Mouse (Mus musculus) neural tube, embryonic 13.5 days (tissue): ENCODE measurements around the gene Upk3a. TPM values are rescaled to one million over a fixed set of nuclear protein-coding genes. Genes with fewer than 3 reads are reported as not detected.

Experiments
- ATAC-seq: fragments of 200-750 bp; cut with Nextera tagmentation; 2 replicates; pipeline ENCODE4 v1.8.0; 2017; ENCODE audit warnings: low read depth, mild to moderate bottlenecking, moderate TSS enrichment, moderate library complexity
- H3K27ac ChIP-seq: fragments of 300-500 bp; sonication (generic); replicated peaks from 2 replicates; pipeline ENCODE4 v1.5.1; 2015; ENCODE audit warnings: moderate library complexity, mild to moderate bottlenecking, inconsistent platforms
- H3K27me3 ChIP-seq: fragments of 300-500 bp; sonication (generic); 2 replicates; pipeline ENCODE4 v1.6.1; 2015; ENCODE audit warnings: mild to moderate bottlenecking, inconsistent platforms
- H3K36me3 ChIP-seq: fragments of 300-500 bp; sonication (generic); 2 replicates; pipeline ENCODE4 v1.6.1; 2015; ENCODE audit warnings: mild to moderate bottlenecking, inconsistent platforms
- H3K4me1 ChIP-seq: fragments of 300-500 bp; sonication (generic); replicated peaks from 2 replicates; pipeline ENCODE4 v1.6.1; 2015; ENCODE audit warnings: inconsistent platforms
- H3K4me2 ChIP-seq: fragments of 300-500 bp; sonication (generic); 2 replicates; pipeline ENCODE4 v1.6.1; 2015; ENCODE audit warnings: inconsistent platforms, mild to moderate bottlenecking, moderate library complexity
- H3K4me3 ChIP-seq: fragments of 300-500 bp; sonication (generic); 2 replicates; pipeline ENCODE4 v1.5.1; 2015; ENCODE audit warnings: mild to moderate bottlenecking, inconsistent platforms
- H3K9ac ChIP-seq: fragments of 300-500 bp; sonication (generic); 2 replicates; pipeline ENCODE4 v1.6.1; 2015; ENCODE audit warnings: moderate library complexity, mild to moderate bottlenecking, inconsistent platforms
- H3K9me3 ChIP-seq: fragments of 300-500 bp; sonication (generic); 2 replicates; pipeline ENCODE4 v1.6.1; 2016; ENCODE audit warnings: inconsistent platforms
- WGBS: fragments of 180-500 bp; shearing (Covaris S2); methylation state at CpG from one replicate; pipeline ENCODE4 v1.1.7; 2015; 5-methylcytosine and 5-hydroxymethylcytosine counted together
- polyA plus RNA-seq: library from polyadenylated mRNA; unstranded; fragments of >200 nt; fragmentation: Nextera tagmentation; extraction: Ambion mirVana; gene quantifications from 2 replicates; pipeline ENCODE4 v1.2.1, GENCODE M21; 2015

Gene Upk3a
- polyA plus RNA-seq, 1 experiment from 2014 or later: 0.59 TPM

GRCm38 (mm10) chr15:84987020-84987815 lies 29.7 kb upstream of the Upk3a start:
- H3K9ac ChIP-seq: peak overlapping the region; percentile 90
- peak overlapping the region; percentile 83 for H3K27ac ChIP-seq
- H3K9me3 ChIP-seq: no peaks in the 10 kb centered on the region
- H3K4me1 ChIP-seq: peaks cover 52% of the 10 kb centered on the region
- H3K36me3 ChIP-seq: 0 out of 2 replicates have a peak, but pooled peaks cover 7% of the 10 kb centered on the region
- peak overlapping the region; percentile 77 for H3K4me2 ChIP-seq
- peak overlapping the region; percentile 70 for H3K4me3 ChIP-seq
- ATAC-seq: peak; percentile 66
- WGBS: 1% methylated on average over 50 of the region's 53 CpGs
- peaks cover 10% of the 10 kb centered on the region; the same call in 1 of the 2 replicates for H3K27me3 ChIP-seq

GRCm38 (mm10) chr15:84987874-84988825 lies 28.8 kb upstream of the Upk3a start, which contains the start of gene 5031439G07Rik:
TSS of gene 5031439G07Rik (minus strand) at chr15:84988551.
- peaks cover 10% of the 10 kb centered on the region; the same call in 1 of the 2 replicates for H3K27me3 ChIP-seq
- H3K27ac ChIP-seq: peak within 1 kb of the TSS; percentile 83
- H3K4me1 ChIP-seq: peaks cover 46% of the 10 kb centered on the region
- WGBS: 2% methylated on average over 57 of the region's 59 CpGs
- H3K9me3 ChIP-seq: no peaks in the 10 kb centered on the region
- H3K9ac ChIP-seq: peak within 1 kb of the TSS; percentile 90
- peak; percentile 93 for ATAC-seq
- H3K4me2 ChIP-seq: peak within 1 kb of the TSS; percentile 77
- peak within 1 kb of the TSS; percentile 70 for H3K4me3 ChIP-seq
- 0 out of 2 replicates have a peak, but pooled peaks cover 7% of the 10 kb centered on the region for H3K36me3 ChIP-seq

GRCm38 (mm10) chr15:84989098-84989497 lies 27.8 kb upstream of the Upk3a start:
- Histone ChIP-seq H3K4me2 (no peak overlapping the region), H3K36me3 (no peaks in the 10 kb centered on the region), H3K4me3 (no peak overlapping the region), H3K4me1 (peaks cover 37% of the 10 kb centered on the region), H3K9ac (no peak overlapping the region), H3K27ac (no peak overlapping the region), H3K27me3 (peaks cover 10% of the 10 kb centered on the region; the same call in 1 of the 2 replicates), H3K9me3 (no peaks in the 10 kb centered on the region)
- no peak for ATAC-seq
- 75% methylated on average over 3 of the region's 3 CpGs for WGBS

- Histone ChIP-seq H3K27me3 (peaks cover 10% of the 10 kb centered on the region; the same call in 1 of the 2 replicates), H3K36me3 (no peaks in the 10 kb centered on the region), H3K9me3 (no peaks in the 10 kb centered on the region), H3K27ac (no peak overlapping the region), H3K9ac (no peak overlapping the region), H3K4me3 (no peak overlapping the region), H3K4me2 (no peak overlapping the region), H3K4me1 (peaks cover 34% of the 10 kb centered on the region)
- no peak for ATAC-seq
- 57% methylated on average over 7 of the region's 7 CpGs for WGBS
Measured at GRCm38 (mm10) chr15:84989771-84990170, 27.2 kb upstream of the Upk3a start.

- Histone ChIP-seq H3K27ac (no peak overlapping the region), H3K9me3 (no peaks in the 10 kb centered on the region), H3K36me3 (no peaks in the 10 kb centered on the region), H3K4me3 (no peak overlapping the region), H3K4me2 (no peak overlapping the region), H3K9ac (no peak overlapping the region), H3K4me1 (no peaks in the 10 kb centered on the region), H3K27me3 (0 out of 2 replicates have a peak, but pooled peaks cover 4% of the 10 kb centered on the region)
- no peak for ATAC-seq
- 41% methylated on average over 6 of the region's 6 CpGs for WGBS
Measured at GRCm38 (mm10) chr15:84994498-84994897, 22.4 kb upstream of the Upk3a start.

GRCm38 (mm10) chr15:84995041-84995440 lies 21.9 kb upstream of the Upk3a start:
- H3K4me1 ChIP-seq: no peaks in the 10 kb centered on the region
- 40% methylated on average over 6 of the region's 6 CpGs for WGBS

GRCm38 (mm10) chr15:84995967-84996366 lies 21.0 kb upstream of the Upk3a start:
- no peaks in the 10 kb centered on the region for H3K4me1 ChIP-seq
- no peak overlapping the region for H3K27ac ChIP-seq
- no peak for ATAC-seq
- H3K9me3 ChIP-seq: no peaks in the 10 kb centered on the region
- no peak overlapping the region for H3K9ac ChIP-seq
- H3K36me3 ChIP-seq: no peaks in the 10 kb centered on the region
- H3K27me3 ChIP-seq: no peaks in the 10 kb centered on the region
- WGBS: 0% methylated on average over 1 of the region's 1 CpGs
- H3K4me3 ChIP-seq: no peak overlapping the region
- H3K4me2 ChIP-seq: no peak overlapping the region

More at GRCm38 (mm10) chr15:84995041-84995440, 21.9 kb upstream of the Upk3a start:
- no peak overlapping the region for H3K4me2 ChIP-seq
- H3K36me3 ChIP-seq: no peaks in the 10 kb centered on the region
- H3K9me3 ChIP-seq: no peaks in the 10 kb centered on the region
- no peak overlapping the region for H3K9ac ChIP-seq
- no peaks in the 10 kb centered on the region for H3K27me3 ChIP-seq
- ATAC-seq: no peak
- no peak overlapping the region for H3K27ac ChIP-seq
- H3K4me3 ChIP-seq: no peak overlapping the region

GRCm38 (mm10) chr15:84997768-84998454 lies 19.0 kb upstream of the Upk3a start:
- no peak overlapping the region for H3K4me2 ChIP-seq
- WGBS: 78% methylated on average over 14 of the region's 14 CpGs
- no peak overlapping the region for H3K4me3 ChIP-seq
- no peak overlapping the region for H3K9ac ChIP-seq
- no peak overlapping the region for H3K27ac ChIP-seq
- H3K9me3 ChIP-seq: no peaks in the 10 kb centered on the region
- no peak for ATAC-seq
- no peaks in the 10 kb centered on the region for H3K4me1 ChIP-seq
- H3K36me3 ChIP-seq: no peaks in the 10 kb centered on the region
- H3K27me3 ChIP-seq: peaks cover 4% of the 10 kb centered on the region

GRCm38 (mm10) chr15:84999911-85000310 lies 17.0 kb upstream of the Upk3a start:
- H3K36me3 ChIP-seq: no peaks in the 10 kb centered on the region
- peaks cover 4% of the 10 kb centered on the region for H3K27me3 ChIP-seq
- WGBS: 64% methylated on average over 7 of the region's 7 CpGs
- no peaks in the 10 kb centered on the region for H3K4me1 ChIP-seq
- ATAC-seq: no peak
- H3K27ac ChIP-seq: no peak overlapping the region
- no peak overlapping the region for H3K4me2 ChIP-seq
- no peak overlapping the region for H3K4me3 ChIP-seq
- no peak overlapping the region for H3K9ac ChIP-seq
- no peaks in the 10 kb centered on the region for H3K9me3 ChIP-seq

GRCm38 (mm10) chr15:85000984-85001982 lies 15.7 kb upstream of the Upk3a start:
- H3K9me3 ChIP-seq: no peaks in the 10 kb centered on the region
- ATAC-seq: no peak
- no peaks in the 10 kb centered on the region for H3K36me3 ChIP-seq
- no peak overlapping the region for H3K4me2 ChIP-seq
- 20% methylated on average over 29 of the region's 29 CpGs for WGBS
- H3K27ac ChIP-seq: no peak overlapping the region
- H3K4me1 ChIP-seq: no peaks in the 10 kb centered on the region
- peaks cover 4% of the 10 kb centered on the region for H3K27me3 ChIP-seq
- no peak overlapping the region for H3K4me3 ChIP-seq
- H3K9ac ChIP-seq: no peak overlapping the region
